Comparison of ENCODE assay signal across 21 mouse cellular contexts in the genomic region with DNA sequence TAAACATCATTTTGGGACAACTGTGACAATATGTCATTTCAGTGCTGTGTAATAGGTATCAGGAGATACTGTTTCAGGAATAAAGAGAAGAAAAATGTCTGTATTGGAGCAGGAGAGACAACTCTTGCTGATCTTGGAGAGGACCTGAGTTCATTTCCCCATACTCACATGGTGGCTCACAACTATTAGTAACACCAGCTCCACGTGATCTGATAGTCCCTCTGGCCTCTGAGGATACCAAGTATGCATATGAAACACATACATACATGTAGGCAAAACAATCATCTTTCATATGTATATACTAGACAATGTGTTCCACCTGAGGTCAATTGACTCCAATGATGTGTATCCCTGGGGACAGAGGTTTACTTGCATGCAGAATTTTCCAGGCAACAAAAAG.
DNase-seq lines count a peak whose midpoint lies in the region; ATAC-seq and TF ChIP-seq lines count a peak whose summit lies in the region.
"Had no signal": no experiment of that assay in that cellular context is flagged by ENCODE, and none has a peak within 500 bp of the region (broad histone marks: within the 10 kb centered on the region; RNA-seq: fewer than 3 reads in every experiment).

No protein-coding gene starts in this region.

- no peak for DNase-seq in hindbrain, embryonic 10.5 days (ENCODE audit: low spot score)
- no peak for DNase-seq in hindbrain, embryonic 11.5 days (ENCODE audit: low spot score)
- peak; percentile 80 for DNase-seq in midbrain, embryonic 11.5 days (ENCODE audit: low spot score, missing footprints)
- no peak for DNase-seq in midbrain, postnatal 0 days (ENCODE audit: low spot score)
- DNase-seq in cerebellum, postnatal 4 days (ENCODE audit: low spot score in 2 of 2): no peak
- DNase-seq in gastrocnemius, adult 18-20 months (ENCODE audit: low spot score): no peak
- DNase-seq in frontal cortex, postnatal 10 days (ENCODE audit: low spot score in 2 of 2): no peak
- DNase-seq: cerebellum, adult 11-12 months; cerebellum, adult 8-10 months; gastrocnemius, postnatal 10 days; gastrocnemius, postnatal 36 days; heart, adult 2 months had no signal

- 0 out of 2 replicates have a peak, but pooled peaks cover 4% of the 10 kb centered on the region for H3K4me1 ChIP-seq in hindbrain, embryonic 10.5 days (replicated peaks)
- H3K4me1 ChIP-seq in hindbrain, embryonic 11.5 days (replicated peaks; ENCODE audit: control insufficient read depth, insufficient read depth, low read length): no peaks in the 10 kb centered on the region
- H3K4me1 ChIP-seq in midbrain, embryonic 11.5 days (ENCODE audit: control insufficient read depth, insufficient read depth, low read length): no peaks in the 10 kb centered on the region; the same call in 1 of the 2 replicates
- no peaks in the 10 kb centered on the region for H3K4me1 ChIP-seq in midbrain, postnatal 0 days (ENCODE audit: insufficient read depth, low read length)
- H3K4me1 ChIP-seq in midbrain, embryonic 13.5 days (replicated peaks): peaks cover 9% of the 10 kb centered on the region
- H3K4me1 ChIP-seq: embryonic facial prominence, embryonic 12.5 days; embryonic facial prominence, embryonic 15.5 days; intestine, embryonic 15.5 days had no signal

- no peak for TF ChIP-seq CTCF in midbrain, postnatal 0 days (IDR thresholded peaks at IDR 0.05)

- H3K9me3 ChIP-seq in hindbrain, embryonic 10.5 days: peaks cover 4% of the 10 kb centered on the region; the same call in 1 of the 2 replicates
- no peaks in the 10 kb centered on the region for H3K9me3 ChIP-seq in hindbrain, embryonic 11.5 days (ENCODE audit: control insufficient read depth, low read length)
- H3K9me3 ChIP-seq in midbrain, embryonic 11.5 days (ENCODE audit: control insufficient read depth, low read length): no peaks in the 10 kb centered on the region
- H3K9me3 ChIP-seq in midbrain, postnatal 0 days (ENCODE audit: low read length): no peaks in the 10 kb centered on the region
- H3K9me3 ChIP-seq in midbrain, embryonic 13.5 days: no peaks in the 10 kb centered on the region
- H3K9me3 ChIP-seq: embryonic facial prominence, embryonic 12.5 days; embryonic facial prominence, embryonic 15.5 days; G1E; intestine, embryonic 15.5 days had no signal

- H3K4me3 ChIP-seq in hindbrain, embryonic 10.5 days: no peak overlapping the region
- no peak overlapping the region for H3K4me3 ChIP-seq in hindbrain, embryonic 11.5 days (ENCODE audit: low read depth, low read length)
- H3K4me3 ChIP-seq in midbrain, embryonic 11.5 days (ENCODE audit: low read depth, low read length): no peak overlapping the region
- H3K4me3 ChIP-seq in midbrain, postnatal 0 days (ENCODE audit: low read depth, low read length): no peak overlapping the region
- H3K4me3 ChIP-seq in midbrain, embryonic 13.5 days (replicated peaks): no peak overlapping the region
- H3K4me3 ChIP-seq: embryonic facial prominence, embryonic 12.5 days; embryonic facial prominence, embryonic 15.5 days; heart, adult 2 months; intestine, embryonic 15.5 days had no signal

- WGBS in hindbrain, embryonic 10.5 days: 57% methylated on average over 1 of the region's 1 CpGs
- 78% methylated on average over 1 of the region's 1 CpGs for WGBS in hindbrain, embryonic 11.5 days
- WGBS in midbrain, embryonic 11.5 days: 57% methylated on average over 1 of the region's 1 CpGs
- 54% methylated on average over 1 of the region's 1 CpGs for WGBS in midbrain, postnatal 0 days
- WGBS in midbrain, embryonic 13.5 days: 63% methylated on average over 1 of the region's 1 CpGs

- no peak for ATAC-seq in hindbrain, embryonic 11.5 days (ENCODE audit: low FRiP score)
- no peak for ATAC-seq in midbrain, embryonic 11.5 days (ENCODE audit: low FRiP score)
- ATAC-seq in midbrain, postnatal 0 days (ENCODE audit: low FRiP score): no peak
- no peak for ATAC-seq in midbrain, embryonic 13.5 days
- ATAC-seq: forebrain, embryonic 14.5 days; intestine, embryonic 15.5 days; Patski had no signal

- peak overlapping the region; percentile 29; the same call in 1 of the 2 replicates for H3K27ac ChIP-seq in hindbrain, embryonic 10.5 days
- no peak overlapping the region for H3K27ac ChIP-seq in hindbrain, embryonic 11.5 days (ENCODE audit: low read depth, low read length)
- no peak overlapping the region for H3K27ac ChIP-seq in midbrain, embryonic 11.5 days (ENCODE audit: low read depth, low read length)
- H3K27ac ChIP-seq in midbrain, postnatal 0 days (ENCODE audit: low read depth, low read length): no peak overlapping the region
- peak overlapping the region; percentile 19; the same call in 1 of the 2 replicates for H3K27ac ChIP-seq in midbrain, embryonic 13.5 days
- H3K27ac ChIP-seq: embryonic facial prominence, embryonic 12.5 days; embryonic facial prominence, embryonic 15.5 days; heart, adult 2 months; intestine, embryonic 15.5 days had no signal

- no peak overlapping the region for H3K9ac ChIP-seq in hindbrain, embryonic 11.5 days (ENCODE audit: low read depth, low read length)
- H3K9ac ChIP-seq in midbrain, embryonic 11.5 days (ENCODE audit: low read length): no peak overlapping the region
- H3K9ac ChIP-seq in midbrain, postnatal 0 days (replicated peaks; ENCODE audit: low read length, poor library complexity, severe bottlenecking): no peak overlapping the region
- H3K9ac ChIP-seq in midbrain, embryonic 13.5 days (replicated peaks): no peak overlapping the region
- H3K9ac ChIP-seq: embryonic facial prominence, embryonic 12.5 days; embryonic facial prominence, embryonic 15.5 days; forebrain, postnatal 0 days; intestine, embryonic 15.5 days had no signal

- H3K27me3 ChIP-seq in hindbrain, embryonic 10.5 days (ENCODE audit: insufficient read depth, poor library complexity, severe bottlenecking): no peaks in the 10 kb centered on the region
- no peaks in the 10 kb centered on the region for H3K27me3 ChIP-seq in hindbrain, embryonic 11.5 days (ENCODE audit: control insufficient read depth, insufficient read depth, low read length)
- H3K27me3 ChIP-seq in midbrain, embryonic 11.5 days (ENCODE audit: control insufficient read depth, insufficient read depth, low read length): no peaks in the 10 kb centered on the region
- no peaks in the 10 kb centered on the region for H3K27me3 ChIP-seq in midbrain, postnatal 0 days (ENCODE audit: insufficient read depth, low read length)
- H3K27me3 ChIP-seq in midbrain, embryonic 13.5 days: no peaks in the 10 kb centered on the region
- H3K27me3 ChIP-seq: embryonic facial prominence, embryonic 12.5 days; embryonic facial prominence, embryonic 15.5 days; intestine, embryonic 15.5 days had no signal

- no peaks in the 10 kb centered on the region for H3K36me3 ChIP-seq in hindbrain, embryonic 10.5 days
- H3K36me3 ChIP-seq in hindbrain, embryonic 11.5 days (ENCODE audit: control insufficient read depth, insufficient read depth, low read length): no peaks in the 10 kb centered on the region
- no peaks in the 10 kb centered on the region for H3K36me3 ChIP-seq in midbrain, embryonic 11.5 days (ENCODE audit: control insufficient read depth, insufficient read depth, low read length)
- H3K36me3 ChIP-seq in midbrain, postnatal 0 days (ENCODE audit: insufficient read depth, low read length): no peaks in the 10 kb centered on the region
- no peaks in the 10 kb centered on the region for H3K36me3 ChIP-seq in midbrain, embryonic 13.5 days
- H3K36me3 ChIP-seq: embryonic facial prominence, embryonic 12.5 days; embryonic facial prominence, embryonic 15.5 days; G1E; intestine, embryonic 15.5 days had no signal

- no peak overlapping the region for H3K4me2 ChIP-seq in hindbrain, embryonic 11.5 days (replicated peaks; ENCODE audit: low read depth, low read length)
- no peak overlapping the region for H3K4me2 ChIP-seq in midbrain, embryonic 11.5 days
- H3K4me2 ChIP-seq in midbrain, postnatal 0 days (ENCODE audit: low read depth, low read length, poor library complexity, severe bottlenecking): no peak overlapping the region
- no peak overlapping the region for H3K4me2 ChIP-seq in midbrain, embryonic 13.5 days (replicated peaks)
- H3K4me2 ChIP-seq: embryonic facial prominence, embryonic 12.5 days; embryonic facial prominence, embryonic 15.5 days; heart, embryonic 11.5 days; intestine, embryonic 15.5 days had no signal

Comparison
In these comparisons a context has a peak if more than half of its experiments do, and no peak if none do; other contexts are left out.
1. H3K27ac ChIP-seq: peak in hindbrain, embryonic 10.5 days (single experiment) and midbrain, embryonic 13.5 days (single experiment); none in hindbrain, embryonic 11.5 days (single experiment), midbrain, embryonic 11.5 days (single experiment) and midbrain, postnatal 0 days (single experiment).